In the genomic region with DNA sequence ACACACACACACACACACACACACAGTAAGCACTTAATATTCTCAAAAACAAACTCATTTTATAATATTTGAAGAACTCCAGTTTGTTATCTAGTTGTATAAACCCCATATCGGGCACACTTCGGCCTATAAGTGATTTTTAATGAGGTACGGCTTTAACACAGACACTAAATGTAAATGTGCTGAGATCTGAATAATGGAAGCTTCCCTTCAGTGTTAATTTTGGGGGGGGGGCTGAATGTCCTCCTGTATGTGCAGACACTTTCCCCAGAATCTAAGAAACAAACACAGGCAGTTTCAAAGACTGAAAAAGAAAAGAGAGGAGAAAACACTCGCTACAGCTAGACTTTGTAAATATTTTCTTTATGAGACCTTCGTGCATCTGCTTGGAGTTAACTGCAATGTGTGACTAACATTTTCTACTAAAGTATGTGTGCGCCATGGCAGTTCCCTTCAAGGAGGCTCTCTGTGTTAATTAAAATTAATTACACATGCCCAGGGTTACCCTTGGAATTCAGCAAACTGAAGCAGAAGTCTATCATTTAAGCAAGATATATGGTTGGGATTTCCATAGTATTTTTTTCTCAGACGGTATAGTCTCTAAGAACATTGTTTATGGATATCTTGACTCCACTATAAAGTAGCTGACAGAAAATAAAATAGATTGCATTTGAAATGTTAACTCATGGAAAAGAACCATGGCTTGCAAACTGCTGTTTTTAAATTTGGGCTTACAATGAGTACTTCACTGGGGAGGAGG, we compare ENCODE assay signal across 18 mouse cellular contexts.
DNase-seq lines count a peak whose midpoint lies in the region; ATAC-seq and TF ChIP-seq lines count a peak whose summit lies in the region.
"Had no signal": no experiment of that assay in that cellular context is flagged by ENCODE, and none has a peak within 500 bp of the region (broad histone marks: within the 10 kb centered on the region; RNA-seq: fewer than 3 reads in every experiment).

No protein-coding gene starts in this region.

- H3K27ac ChIP-seq in intestine, embryonic 15.5 days: peak overlapping the region; percentile 18; the same call in 1 of the 2 replicates
- no peak overlapping the region for H3K27ac ChIP-seq in intestine, postnatal 0 days (ENCODE audit: low read depth, low read length)
- no peak overlapping the region for H3K27ac ChIP-seq in neural tube, embryonic 12.5 days
- H3K27ac ChIP-seq in neural tube, embryonic 15.5 days (replicated peaks): no peak overlapping the region
- H3K27ac ChIP-seq: hindbrain, embryonic 13.5 days; liver, embryonic 15.5 days; midbrain, embryonic 15.5 days had no signal

- 46% methylated on average over 7 of the region's 7 CpGs for WGBS in intestine, embryonic 15.5 days
- 61% methylated on average over 7 of the region's 7 CpGs for WGBS in intestine, postnatal 0 days
- 54% methylated on average over 7 of the region's 7 CpGs for WGBS in neural tube, embryonic 12.5 days
- 30% methylated on average over 7 of the region's 7 CpGs for WGBS in neural tube, embryonic 15.5 days

- no peaks in the 10 kb centered on the region for H3K9me3 ChIP-seq in intestine, embryonic 15.5 days
- H3K9me3 ChIP-seq in intestine, postnatal 0 days (ENCODE audit: control insufficient read depth): no peaks in the 10 kb centered on the region
- no peaks in the 10 kb centered on the region for H3K9me3 ChIP-seq in neural tube, embryonic 12.5 days
- no peaks in the 10 kb centered on the region for H3K9me3 ChIP-seq in neural tube, embryonic 15.5 days (replicated peaks)
- H3K9me3 ChIP-seq: hindbrain, embryonic 13.5 days; liver, embryonic 15.5 days; midbrain, embryonic 15.5 days had no signal

- H3K27me3 ChIP-seq in intestine, embryonic 15.5 days (replicated peaks): no peaks in the 10 kb centered on the region
- H3K27me3 ChIP-seq in intestine, postnatal 0 days (replicated peaks; ENCODE audit: control insufficient read depth, insufficient read depth, low read length): no peaks in the 10 kb centered on the region
- H3K27me3 ChIP-seq in neural tube, embryonic 12.5 days (replicated peaks): no peaks in the 10 kb centered on the region
- H3K27me3 ChIP-seq in neural tube, embryonic 15.5 days (replicated peaks): no peaks in the 10 kb centered on the region
- H3K27me3 ChIP-seq: hindbrain, embryonic 13.5 days; liver, embryonic 15.5 days; midbrain, embryonic 15.5 days had no signal

- TF ChIP-seq CTCF in intestine, postnatal 0 days (IDR thresholded peaks at IDR 0.05; ENCODE audit: low read depth): no peak

- peak; percentile 30 for DNase-seq in hindlimb bud, embryonic 11.5 days (ENCODE audit: extremely low spot score, low read depth, low spot score)
- no peak for DNase-seq in urinary bladder, postnatal 25 days (ENCODE audit: low spot score)
- DNase-seq: adrenal gland, adult 8-10 months; cerebellum, adult 2 months; gastrocnemius, postnatal 25 days; heart, postnatal 10 days; kidney, adult 2 months; layer of hippocampus, adult 9-11 months; right cerebral cortex, postnatal 4 days had no signal

- H3K9ac ChIP-seq in intestine, embryonic 15.5 days: no peak overlapping the region
- no peak overlapping the region for H3K9ac ChIP-seq in intestine, postnatal 0 days (ENCODE audit: low read depth, low read length)
- no peak overlapping the region for H3K9ac ChIP-seq in neural tube, embryonic 12.5 days
- no peak overlapping the region for H3K9ac ChIP-seq in neural tube, embryonic 15.5 days (replicated peaks)
- H3K9ac ChIP-seq: hindbrain, embryonic 13.5 days; liver, embryonic 15.5 days; midbrain, embryonic 15.5 days had no signal

- no peak overlapping the region for H3K4me2 ChIP-seq in intestine, embryonic 15.5 days (replicated peaks)
- no peak overlapping the region for H3K4me2 ChIP-seq in intestine, postnatal 0 days (replicated peaks; ENCODE audit: low read depth)
- H3K4me2 ChIP-seq in neural tube, embryonic 12.5 days (replicated peaks): no peak overlapping the region
- no peak overlapping the region for H3K4me2 ChIP-seq in neural tube, embryonic 15.5 days
- H3K4me2 ChIP-seq: hindbrain, embryonic 13.5 days; liver, embryonic 15.5 days; midbrain, embryonic 15.5 days had no signal

- H3K4me3 ChIP-seq in intestine, embryonic 15.5 days (replicated peaks): no peak overlapping the region
- no peak overlapping the region for H3K4me3 ChIP-seq in intestine, postnatal 0 days (ENCODE audit: low read depth, low read length)
- no peak overlapping the region for H3K4me3 ChIP-seq in neural tube, embryonic 12.5 days
- no peak overlapping the region for H3K4me3 ChIP-seq in neural tube, embryonic 15.5 days (replicated peaks)
- H3K4me3 ChIP-seq: hindbrain, embryonic 13.5 days; liver, embryonic 15.5 days; midbrain, embryonic 15.5 days had no signal

- no peak for ATAC-seq in intestine, embryonic 15.5 days
- no peak for ATAC-seq in intestine, postnatal 0 days
- 0 out of 2 replicates have a peak, but pooled peaks have one; percentile 25 for ATAC-seq in neural tube, embryonic 12.5 days (ENCODE audit: low FRiP score, low read depth)
- no peak for ATAC-seq in neural tube, embryonic 15.5 days (ENCODE audit: low FRiP score)
- no peak for ATAC-seq in megakaryocyte progenitor cell, adult 5-6 weeks (replicated peaks; ENCODE audit: poor library complexity)
- ATAC-seq: CD4-positive, CD25-positive, alpha-beta regulatory T cell, adult 4 months; midbrain, embryonic 15.5 days had no signal

- no peaks in the 10 kb centered on the region for H3K36me3 ChIP-seq in intestine, embryonic 15.5 days
- H3K36me3 ChIP-seq in intestine, postnatal 0 days (ENCODE audit: control insufficient read depth, insufficient read depth): no peaks in the 10 kb centered on the region
- H3K36me3 ChIP-seq in neural tube, embryonic 12.5 days: no peaks in the 10 kb centered on the region
- H3K36me3 ChIP-seq in neural tube, embryonic 15.5 days: no peaks in the 10 kb centered on the region
- H3K36me3 ChIP-seq: hindbrain, embryonic 13.5 days; liver, embryonic 15.5 days; midbrain, embryonic 15.5 days had no signal

- no peaks in the 10 kb centered on the region; the same call in 1 of the 2 replicates for H3K4me1 ChIP-seq in intestine, embryonic 15.5 days (replicated peaks)
- H3K4me1 ChIP-seq in intestine, postnatal 0 days (replicated peaks; ENCODE audit: control insufficient read depth, insufficient read depth, low read length): no peaks in the 10 kb centered on the region
- peaks cover 4% of the 10 kb centered on the region for H3K4me1 ChIP-seq in neural tube, embryonic 12.5 days
- peaks cover 3% of the 10 kb centered on the region; the same call in 1 of the 2 replicates for H3K4me1 ChIP-seq in neural tube, embryonic 15.5 days
- H3K4me1 ChIP-seq: hindbrain, embryonic 13.5 days; liver, embryonic 15.5 days; midbrain, embryonic 15.5 days had no signal
